Mouse (Mus musculus): Measurements from ENCODE around the gene Myb. TPM values are rescaled to one million over a fixed set of nuclear protein-coding genes. Genes with fewer than 3 reads are reported as not detected.

Myb gene
- polyA plus RNA-seq, 1 experiment from 2014 or later: 7.1 TPM

DNA sequence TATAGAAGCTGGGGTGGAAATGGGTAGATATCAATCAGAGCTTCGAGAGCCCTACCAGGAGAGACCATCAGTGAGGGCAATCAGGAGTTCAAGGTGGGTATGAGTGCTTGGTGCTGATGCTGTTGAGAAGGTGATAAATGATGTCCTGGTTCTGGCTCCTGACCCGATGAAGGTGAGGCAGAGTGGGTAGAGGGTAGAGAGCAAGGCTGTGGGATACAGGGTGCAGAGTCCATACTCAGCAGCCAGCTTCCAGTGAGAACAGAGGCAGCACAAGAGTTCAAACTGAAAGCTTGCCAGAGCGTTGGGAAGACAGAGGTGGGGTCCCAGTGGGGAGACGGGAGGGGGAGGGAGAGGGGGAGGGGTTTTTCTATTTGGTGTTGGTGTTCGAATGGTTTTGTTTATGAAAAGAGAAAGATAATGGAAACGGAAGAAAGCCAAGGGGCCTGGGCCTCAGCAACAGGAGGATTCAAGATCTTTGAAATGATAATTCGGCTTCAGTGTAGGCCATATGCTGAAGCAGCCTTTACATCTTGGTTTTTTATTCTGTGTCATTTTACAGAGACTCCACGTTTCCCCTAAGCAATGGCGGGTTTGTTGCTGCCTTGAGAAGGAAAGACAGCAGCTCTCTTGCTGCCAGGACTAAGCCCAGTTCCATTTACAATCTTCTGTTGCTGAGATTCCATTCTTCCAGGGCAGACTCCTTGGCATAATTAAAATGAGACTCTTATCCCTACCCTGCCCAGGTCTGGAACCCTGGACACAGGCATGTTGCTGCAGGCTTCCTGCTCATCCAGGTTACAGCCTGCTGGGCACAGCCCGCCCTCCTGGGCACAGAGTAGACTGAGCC lies 32.5 kb upstream of the Myb start:
- WGBS: 35% methylated on average over 10 of the region's 10 CpGs
- Histone ChIP-seq H3K36me3 (no peaks in the 10 kb centered on the region), H3K27ac (replicated peaks) (no peak overlapping the region), H3K27me3 (no peaks in the 10 kb centered on the region), H3K4me1 (peaks cover 10% of the 10 kb centered on the region; the same call in 1 of the 2 replicates), H3K4me3 (no peak overlapping the region), H3K9ac (replicated peaks) (no peak overlapping the region), H3K4me2 (replicated peaks) (no peak overlapping the region), H3K9me3 (no peaks in the 10 kb centered on the region)
- ATAC-seq (ENCODE audit: low FRiP score, low read depth): 0 out of 2 replicates have a peak, but pooled peaks have one; percentile 23

DNA sequence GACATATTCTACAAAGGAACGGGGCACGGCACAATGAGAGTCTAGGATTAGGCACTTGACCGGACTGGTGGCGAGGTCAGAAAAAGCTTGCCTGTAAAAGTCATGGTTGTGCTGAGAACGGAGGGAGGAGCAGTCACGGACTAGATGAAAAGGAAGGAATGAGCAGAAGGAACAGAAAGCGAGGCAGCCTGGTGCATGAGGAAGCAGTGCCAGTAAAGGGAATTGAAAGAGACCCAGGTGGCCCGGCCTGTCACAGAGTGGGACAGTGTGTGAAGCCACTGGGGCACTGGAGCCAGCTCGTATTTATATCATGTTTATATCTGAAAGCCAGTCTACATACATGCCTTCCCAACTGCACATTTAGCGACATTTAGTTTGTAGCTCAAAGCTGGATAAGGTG lies 31.7 kb upstream of the Myb start:
- Histone ChIP-seq H3K27ac (replicated peaks) (no peak overlapping the region), H3K4me2 (replicated peaks) (no peak overlapping the region), H3K4me1 (peaks cover 10% of the 10 kb centered on the region; the same call in 1 of the 2 replicates), H3K4me3 (no peak overlapping the region), H3K9me3 (no peaks in the 10 kb centered on the region), H3K9ac (replicated peaks) (no peak overlapping the region), H3K36me3 (no peaks in the 10 kb centered on the region), H3K27me3 (peaks cover 6% of the 10 kb centered on the region)
- no peak for ATAC-seq (ENCODE audit: low FRiP score, low read depth)
- WGBS: 78% methylated on average over 10 of the region's 10 CpGs

DNA sequence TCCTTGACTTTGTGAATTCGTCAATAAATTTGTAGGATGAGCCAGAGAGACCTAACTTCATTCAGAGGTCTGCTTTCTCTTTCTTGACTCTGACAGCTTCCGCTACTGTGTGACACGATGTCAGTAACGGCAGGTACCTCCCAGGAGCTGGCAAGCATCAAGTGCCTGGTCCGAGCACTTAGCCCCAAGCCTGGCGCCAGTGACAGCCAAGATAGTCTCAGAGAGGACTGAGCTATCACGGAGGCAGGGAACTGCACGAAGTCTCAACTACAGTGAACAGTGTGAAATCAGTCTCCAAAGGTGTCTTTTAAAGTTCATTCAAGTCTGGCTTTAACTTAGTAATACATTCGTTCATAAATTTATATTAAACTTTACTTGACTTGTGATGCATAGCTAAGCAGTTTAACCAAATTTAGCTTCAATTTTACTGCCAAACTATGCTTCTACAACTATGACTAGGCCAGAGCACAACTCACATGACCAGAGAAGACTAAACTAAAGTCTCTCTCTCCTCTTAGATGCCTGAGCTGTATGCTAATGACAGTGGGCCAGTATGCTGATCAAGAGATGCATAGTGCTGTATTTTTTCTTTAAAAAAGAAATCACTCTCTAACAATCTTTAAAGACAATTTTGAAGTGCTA lies 29.1 kb upstream of the Myb start:
- ATAC-seq (ENCODE audit: low FRiP score, low read depth): no peak
- WGBS: 79% methylated on average over 9 of the region's 9 CpGs

DNA sequence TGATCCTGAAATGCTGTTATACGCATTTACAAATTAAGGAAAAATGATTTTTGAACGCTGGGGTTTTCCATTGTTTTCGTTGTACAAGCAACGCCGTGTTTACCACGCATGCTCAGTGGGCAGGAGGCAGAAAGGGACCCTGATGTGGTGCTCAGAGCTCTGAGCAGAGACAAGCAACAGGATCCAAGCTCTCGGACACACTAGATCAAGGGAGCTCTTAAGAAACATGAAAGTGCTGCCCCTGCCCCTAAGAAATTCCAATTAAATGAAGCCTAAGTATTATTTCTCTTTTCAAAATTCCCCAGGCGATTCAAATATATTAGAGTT lies 28.5 kb upstream of the Myb start:
- Histone ChIP-seq H3K4me1 (peaks cover 10% of the 10 kb centered on the region; the same call in 1 of the 2 replicates), H3K4me3 (peak overlapping the region; percentile 30; the same call in 1 of the 2 replicates)
- 23% methylated on average over 8 of the region's 8 CpGs for WGBS

More for the DNA sequence above, 29.1 kb upstream of the Myb start:
- H3K4me3 ChIP-seq: no peak overlapping the region
- no peak overlapping the region for H3K4me2 ChIP-seq (replicated peaks)
- H3K9me3 ChIP-seq: no peaks in the 10 kb centered on the region
- H3K27me3 ChIP-seq: peaks cover 6% of the 10 kb centered on the region
- H3K27ac ChIP-seq (replicated peaks): no peak overlapping the region
- no peaks in the 10 kb centered on the region for H3K36me3 ChIP-seq
- peaks cover 10% of the 10 kb centered on the region; the same call in 1 of the 2 replicates for H3K4me1 ChIP-seq
- H3K9ac ChIP-seq (replicated peaks): no peak overlapping the region

DNA sequence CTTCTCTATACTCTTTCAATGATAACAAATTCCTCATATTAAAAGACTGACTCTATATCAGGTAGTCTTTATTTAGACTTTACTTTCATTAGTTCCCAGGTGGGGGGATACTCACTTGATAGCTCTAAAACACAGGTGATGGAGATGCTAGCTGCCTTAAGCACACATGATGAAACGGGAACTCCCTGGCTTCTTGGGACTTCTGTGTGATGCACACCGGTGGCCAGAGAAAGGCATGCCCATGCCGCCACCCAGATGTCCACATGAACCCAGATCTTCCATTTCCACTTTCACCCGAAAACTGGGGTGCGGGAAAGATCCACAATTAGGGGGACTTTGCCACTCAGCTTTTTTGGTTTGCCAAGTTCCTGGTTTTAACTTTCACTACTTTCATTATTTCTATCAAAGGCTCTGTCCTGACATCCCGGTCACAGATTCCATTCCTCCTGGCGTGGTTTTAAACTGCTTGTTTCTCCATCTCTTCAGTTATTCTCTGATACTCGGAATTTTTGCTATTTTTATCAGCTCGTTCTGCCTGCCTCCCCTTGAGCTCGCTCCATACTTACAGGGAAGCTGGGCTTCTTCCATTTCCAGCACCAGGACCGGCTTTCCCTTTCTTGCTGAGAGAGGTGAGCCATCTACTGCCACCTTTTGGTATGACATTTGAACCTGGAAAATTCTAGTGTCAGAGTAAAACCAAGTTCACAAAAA lies 27.9 kb upstream of the Myb start:
- Histone ChIP-seq H3K4me3 (peak overlapping the region; percentile 30), H3K9ac (replicated peaks) (no peak overlapping the region), H3K27ac (replicated peaks) (no peak overlapping the region), H3K27me3 (peaks cover 6% of the 10 kb centered on the region), H3K4me2 (replicated peaks) (peak overlapping the region; percentile 47), H3K9me3 (no peaks in the 10 kb centered on the region), H3K4me1 (peaks cover 8% of the 10 kb centered on the region; the same call in 1 of the 2 replicates), H3K36me3 (no peaks in the 10 kb centered on the region)
- 26% methylated on average over 11 of the region's 11 CpGs for WGBS
- peak; percentile 54; the same call in 1 of the 2 replicates for ATAC-seq (ENCODE audit: low FRiP score, low read depth)

More for the DNA sequence above, 28.5 kb upstream of the Myb start:
- Histone ChIP-seq H3K36me3 (no peaks in the 10 kb centered on the region), H3K27me3 (peaks cover 6% of the 10 kb centered on the region), H3K27ac (replicated peaks) (no peak overlapping the region), H3K9ac (replicated peaks) (no peak overlapping the region), H3K9me3 (no peaks in the 10 kb centered on the region), H3K4me2 (replicated peaks) (peak overlapping the region; percentile 47)
- no peak for ATAC-seq (ENCODE audit: low FRiP score, low read depth)

DNA sequence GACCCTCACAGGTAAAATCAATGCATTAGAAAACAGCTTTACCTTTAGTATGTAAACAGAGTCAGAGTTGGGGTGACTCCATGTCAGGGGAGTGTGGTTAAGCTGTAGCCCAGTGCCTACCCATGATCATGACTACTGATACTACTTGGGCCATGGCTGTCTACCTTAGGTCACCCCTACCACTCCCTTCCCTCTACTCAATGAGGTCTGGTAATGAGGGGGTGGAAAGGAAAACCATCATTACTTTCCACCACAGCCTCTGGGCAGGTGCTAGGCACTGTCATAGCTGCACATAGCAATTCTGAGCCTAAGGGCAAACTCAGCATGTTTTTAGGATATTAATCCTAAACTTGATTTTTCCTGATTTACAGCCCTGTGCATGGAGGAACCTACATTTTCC lies 27.1 kb upstream of the Myb start:
- Histone ChIP-seq H3K9ac (replicated peaks) (no peak overlapping the region), H3K4me2 (replicated peaks) (no peak overlapping the region), H3K4me1 (no peaks in the 10 kb centered on the region), H3K9me3 (no peaks in the 10 kb centered on the region), H3K36me3 (no peaks in the 10 kb centered on the region), H3K27ac (replicated peaks) (no peak overlapping the region), H3K27me3 (peaks cover 6% of the 10 kb centered on the region), H3K4me3 (no peak overlapping the region)
- no peak for ATAC-seq (ENCODE audit: low FRiP score, low read depth)

DNA sequence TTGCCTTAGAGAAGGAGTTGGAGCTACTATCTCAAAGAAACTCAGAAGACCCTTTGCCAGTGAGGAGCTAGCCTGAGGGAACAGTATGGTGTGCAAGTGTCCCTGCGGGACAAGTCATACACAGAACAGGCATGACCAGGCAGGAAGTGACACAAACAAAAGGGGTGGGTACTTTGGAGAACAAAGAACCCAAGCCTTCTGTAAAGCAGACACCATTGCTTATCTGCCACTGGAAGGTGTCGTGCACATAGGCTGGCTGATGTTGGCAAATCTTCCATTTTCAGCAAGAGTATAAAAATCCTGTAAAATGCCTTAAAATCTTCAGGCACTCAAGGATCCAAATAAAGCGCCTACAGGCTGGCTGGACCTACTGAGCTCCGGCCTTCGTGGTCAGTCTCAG lies 25.9 kb upstream of the Myb start:
- ATAC-seq (ENCODE audit: low FRiP score, low read depth): no peak
- Histone ChIP-seq H3K4me2 (replicated peaks) (no peak overlapping the region), H3K27me3 (peaks cover 6% of the 10 kb centered on the region), H3K4me1 (no peaks in the 10 kb centered on the region), H3K4me3 (no peak overlapping the region), H3K9ac (replicated peaks) (no peak overlapping the region), H3K27ac (replicated peaks) (no peak overlapping the region), H3K9me3 (no peaks in the 10 kb centered on the region), H3K36me3 (no peaks in the 10 kb centered on the region)
- 85% methylated on average over 5 of the region's 5 CpGs for WGBS

DNA sequence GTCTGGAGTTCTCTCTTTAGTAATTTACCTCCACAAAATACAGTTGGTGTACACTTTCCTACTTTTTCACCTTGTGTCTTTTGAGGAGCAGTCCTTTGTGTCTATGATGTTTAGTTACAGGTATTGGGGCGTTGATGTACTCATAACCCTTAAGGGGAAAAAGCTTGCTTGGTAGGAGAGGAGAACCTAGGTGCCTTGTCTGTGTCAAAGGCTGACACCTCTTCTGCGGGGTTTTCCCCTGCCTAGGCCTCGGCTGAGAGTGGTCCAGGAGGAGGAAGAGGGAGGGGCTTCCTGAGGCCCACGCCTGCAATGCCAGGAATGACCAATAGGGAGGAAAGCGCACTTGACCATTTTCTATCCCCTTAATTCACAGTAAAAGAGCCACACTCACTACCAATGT lies 17.9 kb upstream of the Myb start:
- no peak overlapping the region for H3K9ac ChIP-seq (replicated peaks)
- no peak for ATAC-seq (ENCODE audit: low FRiP score, low read depth)
- H3K4me2 ChIP-seq (replicated peaks): no peak overlapping the region
- H3K4me1 ChIP-seq: no peaks in the 10 kb centered on the region
- no peaks in the 10 kb centered on the region for H3K36me3 ChIP-seq
- H3K27ac ChIP-seq (replicated peaks): no peak overlapping the region
- H3K27me3 ChIP-seq: no peaks in the 10 kb centered on the region
- WGBS: 43% methylated on average over 5 of the region's 5 CpGs
- no peak overlapping the region for H3K4me3 ChIP-seq
- H3K9me3 ChIP-seq: no peaks in the 10 kb centered on the region

DNA sequence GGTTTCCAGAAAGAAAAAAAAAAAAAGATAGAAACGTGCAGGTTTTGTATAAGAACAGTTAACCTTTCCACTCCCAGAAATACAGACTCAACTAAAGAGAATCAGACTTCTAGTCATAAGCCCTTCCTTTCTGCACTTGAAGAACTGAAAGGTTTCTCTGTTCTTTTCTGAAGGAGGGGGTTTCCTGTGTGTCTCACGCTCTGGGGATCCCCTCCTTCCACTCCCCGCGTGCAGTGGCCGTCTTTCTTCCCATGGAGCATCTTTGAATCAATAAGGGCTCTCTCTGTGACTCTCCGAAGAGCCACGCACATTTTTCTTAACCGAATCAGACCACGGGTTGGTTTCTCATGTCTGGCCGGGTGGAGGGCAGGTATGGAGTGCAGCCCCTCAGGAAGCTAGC lies 17.5 kb upstream of the Myb start:
- ATAC-seq (ENCODE audit: low FRiP score, low read depth): no peak
- H3K4me2 ChIP-seq (replicated peaks): no peak overlapping the region
- H3K9me3 ChIP-seq: no peaks in the 10 kb centered on the region
- H3K9ac ChIP-seq (replicated peaks): no peak overlapping the region
- no peaks in the 10 kb centered on the region for H3K27me3 ChIP-seq
- WGBS: 87% methylated on average over 10 of the region's 10 CpGs
- H3K27ac ChIP-seq (replicated peaks): no peak overlapping the region
- no peak overlapping the region for H3K4me3 ChIP-seq
- no peaks in the 10 kb centered on the region for H3K4me1 ChIP-seq
- H3K36me3 ChIP-seq: no peaks in the 10 kb centered on the region

DNA sequence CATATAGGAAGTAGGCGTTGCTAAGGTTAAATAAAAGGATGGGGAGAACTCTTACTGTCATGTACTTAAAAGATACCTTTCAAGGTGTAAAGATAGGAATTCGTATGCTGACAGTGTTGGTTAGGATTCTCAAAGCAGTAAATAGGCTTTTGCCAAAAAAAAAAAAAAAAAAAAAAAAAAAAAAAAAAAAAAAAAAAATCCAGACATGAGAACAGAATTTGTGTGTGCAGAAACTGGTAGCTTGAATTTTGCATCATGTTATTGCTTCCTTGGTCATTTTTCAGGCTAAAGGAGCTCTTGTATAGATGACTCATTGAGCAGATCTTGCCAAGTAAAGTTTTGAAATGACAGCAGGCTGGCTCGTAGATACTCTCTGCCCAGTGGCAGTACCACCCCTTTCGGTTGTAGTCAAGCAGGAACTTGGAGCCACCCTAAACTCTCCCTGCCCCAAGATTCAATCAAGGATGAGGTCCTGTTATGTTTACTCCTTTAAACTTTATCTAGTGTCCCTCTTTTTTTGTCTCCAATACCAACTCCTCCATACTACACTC lies 11.9 kb upstream of the Myb start:
- 85% methylated on average over 4 of the region's 4 CpGs for WGBS

DNA sequence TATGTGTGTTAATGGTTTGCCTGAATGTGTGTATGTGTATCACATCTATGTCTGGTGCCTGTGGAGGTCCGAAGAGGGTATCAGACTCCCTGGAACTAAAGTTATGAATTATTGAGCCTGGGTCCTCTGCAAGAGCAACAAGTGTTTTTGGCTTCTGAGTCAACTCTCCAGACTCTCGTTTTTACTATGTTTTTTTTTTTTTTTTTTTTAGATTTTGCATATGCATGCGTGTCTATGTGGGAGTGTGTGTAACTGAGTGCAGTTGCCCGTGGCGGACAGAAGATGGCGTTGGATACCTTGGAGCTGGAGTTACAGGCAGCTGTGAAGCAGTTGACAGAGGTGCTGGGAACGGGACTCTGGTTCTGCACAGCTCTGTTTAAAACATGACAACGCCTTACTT lies 7.7 kb upstream of the Myb start:
- Histone ChIP-seq H3K4me1 (no peaks in the 10 kb centered on the region), H3K9me3 (peaks cover 3% of the 10 kb centered on the region; the same call in 1 of the 2 replicates), H3K36me3 (no peaks in the 10 kb centered on the region), H3K4me3 (no peak overlapping the region), H3K9ac (replicated peaks) (no peak overlapping the region), H3K27ac (replicated peaks) (no peak overlapping the region), H3K4me2 (replicated peaks) (no peak overlapping the region), H3K27me3 (peaks cover 6% of the 10 kb centered on the region; the same call in 1 of the 2 replicates)
- no peak for ATAC-seq (ENCODE audit: low FRiP score, low read depth)
- WGBS: 95% methylated on average over 8 of the region's 8 CpGs

More for the DNA sequence above, 11.9 kb upstream of the Myb start:
- no peak for ATAC-seq (ENCODE audit: low FRiP score, low read depth)
- Histone ChIP-seq H3K9ac (replicated peaks) (no peak overlapping the region), H3K9me3 (peaks cover 3% of the 10 kb centered on the region; the same call in 1 of the 2 replicates), H3K4me3 (no peak overlapping the region), H3K4me1 (no peaks in the 10 kb centered on the region), H3K27ac (replicated peaks) (no peak overlapping the region), H3K4me2 (replicated peaks) (no peak overlapping the region), H3K36me3 (no peaks in the 10 kb centered on the region), H3K27me3 (no peaks in the 10 kb centered on the region)
